Mouse (Mus musculus) spleen, adult 2 months (tissue): ENCODE measurements around the gene Synpo2.

ENCODE experiments used
- CTCF ChIP-seq: fragments of 200-500 bp; IDR thresholded peaks from 2 replicates; pipeline ENCODE4 v1.5.1; 2011; ENCODE audit warnings: mild to moderate bottlenecking, inconsistent platforms; ENCODE audit not compliant: insufficient read depth, insufficient read length, insufficient replicate concordance; ENCODE audit errors: extremely low read depth
- POLR2A ChIP-seq: fragments of 200-500 bp; IDR thresholded peaks from 2 replicates; pipeline ENCODE4 v1.6.1; 2011; ENCODE audit warnings: low read depth, low read length, inconsistent platforms

DNA sequence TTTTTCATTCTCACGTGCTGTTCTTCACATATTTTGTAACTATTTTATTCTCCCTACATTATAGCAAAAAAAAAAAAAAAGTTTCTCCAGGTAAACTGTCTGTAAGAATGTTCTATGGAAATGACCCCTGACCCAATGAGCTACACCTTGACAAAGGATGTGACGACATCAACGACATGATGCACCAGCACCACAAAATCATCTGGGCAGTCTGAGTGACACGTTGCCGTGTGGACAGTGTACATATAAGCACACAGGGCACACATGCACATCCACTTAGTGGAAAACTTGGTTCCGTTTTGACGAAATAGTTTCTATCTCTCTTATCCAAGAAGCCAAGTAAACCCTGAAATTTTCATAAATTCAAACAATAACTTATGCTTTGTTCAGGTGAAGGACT lies 30.5 kb downstream of the Synpo2 start:
- TF ChIP-seq CTCF (no peak), POLR2A (no peak)
